Mouse (Mus musculus): Measurements from ENCODE around the gene Cul4a. TPM values are rescaled to one million over a fixed set of nuclear protein-coding genes. Genes with fewer than 3 reads are reported as not detected.
A peak's percentile ranks its signal among the peaks of the same experiment; 100 is the strongest.

The Cul4a gene
- total and polyA plus RNA-seq, 3 experiments: 35.0 to 76.0 (median 68.5) TPM

DNA sequence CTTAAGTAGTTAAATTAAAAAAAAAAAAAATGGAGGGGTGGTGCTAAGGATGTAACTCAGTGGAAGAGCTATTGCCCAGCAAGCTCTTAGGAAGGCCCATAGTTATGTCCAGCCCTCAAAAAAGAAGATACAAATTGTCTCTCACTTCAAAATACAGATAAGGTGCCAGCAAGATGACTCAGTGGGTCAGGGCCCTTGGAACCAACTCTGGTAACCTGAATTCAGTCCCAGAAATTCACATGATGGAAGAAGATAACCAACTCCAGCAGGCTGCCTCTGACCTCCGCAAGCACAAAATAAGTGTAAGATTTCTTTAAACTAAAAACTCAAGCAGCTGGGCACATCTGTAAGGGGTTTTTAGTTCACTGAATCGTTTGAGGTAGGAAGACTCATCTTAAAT lies 43.1 kb downstream of the Cul4a start:
- WGBS: 77% methylated on average over 2 of the region's 2 CpGs
- Histone ChIP-seq H3K79me2 (replicated peaks; ENCODE audit: control insufficient read depth, insufficient read depth, low read length) (no peaks in the 10 kb centered on the region), H3K27me3 (ENCODE audit: control insufficient read depth, insufficient read depth, low read length) (no peaks in the 10 kb centered on the region), H3K27ac (no peak overlapping the region), H3K4me1 (ENCODE audit: control insufficient read depth, insufficient read depth, low read length) (no peaks in the 10 kb centered on the region), H3K36me3 (ENCODE audit: control insufficient read depth, insufficient read depth, low read length) (no peaks in the 10 kb centered on the region), H3K9ac (ENCODE audit: low read depth, low read length) (no peak overlapping the region), H3K4me3 (no peak overlapping the region)
- intact Hi-C loops (cut with DNase I): no loop called here
- DNase-seq: no peak
- TF ChIP-seq EP300 (IDR thresholded peaks at IDR 0.05; ENCODE audit: insufficient read depth, low read depth, low read length) (no peak), POLR2A (IDR thresholded peaks at IDR 0.05; ENCODE audit: insufficient read depth, low read depth, low read length) (no peak), CTCF (IDR thresholded peaks at IDR 0.05) (no peak)

- no peaks in the 10 kb centered on the region for H3K36me3 ChIP-seq (ENCODE audit: control insufficient read depth, insufficient read depth, low read length)
- no peak overlapping the region for H3K27ac ChIP-seq
- H3K4me3 ChIP-seq: no peak overlapping the region
- TF ChIP-seq POLR2A (IDR thresholded peaks at IDR 0.05; ENCODE audit: insufficient read depth, low read depth, low read length) (no peak), EP300 (IDR thresholded peaks at IDR 0.05; ENCODE audit: insufficient read depth, low read depth, low read length) (no peak), CTCF (IDR thresholded peaks at IDR 0.05) (peak; percentile 38)
- intact Hi-C loops (cut with DNase I): no loop called here
- no peak for DNase-seq
- no peaks in the 10 kb centered on the region for H3K79me2 ChIP-seq (replicated peaks; ENCODE audit: control insufficient read depth, insufficient read depth, low read length)
- no peaks in the 10 kb centered on the region for H3K4me1 ChIP-seq (ENCODE audit: control insufficient read depth, insufficient read depth, low read length)
- no peaks in the 10 kb centered on the region for H3K27me3 ChIP-seq (ENCODE audit: control insufficient read depth, insufficient read depth, low read length)
- 98% methylated on average over 2 of the region's 2 CpGs for WGBS
- H3K9ac ChIP-seq (ENCODE audit: low read depth, low read length): no peak overlapping the region
Measured at GRCm38 (mm10) chr8:13149287-13149686, 43.9 kb downstream of the Cul4a start.

DNA sequence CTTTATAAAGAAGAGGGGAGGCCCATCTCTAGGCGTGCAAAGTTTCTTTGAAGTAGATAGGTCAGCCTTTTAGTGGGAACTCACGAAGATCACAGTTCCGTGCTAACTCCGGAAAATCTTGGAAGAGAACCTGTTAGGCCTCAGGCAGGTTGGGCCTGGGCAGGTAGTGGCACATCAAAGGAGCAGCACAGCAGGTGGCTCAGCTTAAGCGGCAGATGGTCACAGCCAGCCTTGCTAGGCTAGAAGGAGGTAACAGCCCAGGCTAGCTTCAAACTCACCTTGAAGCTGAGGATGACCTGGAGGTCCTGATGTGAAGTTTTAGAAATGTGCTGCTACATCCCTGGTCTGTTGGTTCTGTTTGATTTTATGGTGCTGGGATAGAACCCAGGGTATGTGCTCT lies 44.4 kb downstream of the Cul4a start:
- intact Hi-C loops (cut with DNase I): loop anchor here (10.0 kb wide), 1 partner anchor 55 kb away; the partner anchor contains the start of gene Grtp1
- H3K4me1 ChIP-seq (ENCODE audit: control insufficient read depth, insufficient read depth, low read length): no peaks in the 10 kb centered on the region
- H3K27me3 ChIP-seq (ENCODE audit: control insufficient read depth, insufficient read depth, low read length): no peaks in the 10 kb centered on the region
- no peak overlapping the region for H3K4me3 ChIP-seq
- no peaks in the 10 kb centered on the region for H3K79me2 ChIP-seq (replicated peaks; ENCODE audit: control insufficient read depth, insufficient read depth, low read length)
- WGBS: 74% methylated on average over 5 of the region's 5 CpGs
- DNase-seq: no peak
- no peak overlapping the region for H3K27ac ChIP-seq
- no peaks in the 10 kb centered on the region for H3K36me3 ChIP-seq (ENCODE audit: control insufficient read depth, insufficient read depth, low read length)
- TF ChIP-seq POLR2A (IDR thresholded peaks at IDR 0.05; ENCODE audit: insufficient read depth, low read depth, low read length): no peak
- TF ChIP-seq CTCF (IDR thresholded peaks at IDR 0.05): no peak
- TF ChIP-seq EP300 (IDR thresholded peaks at IDR 0.05; ENCODE audit: insufficient read depth, low read depth, low read length): no peak
- H3K9ac ChIP-seq (ENCODE audit: low read depth, low read length): no peak overlapping the region

DNA sequence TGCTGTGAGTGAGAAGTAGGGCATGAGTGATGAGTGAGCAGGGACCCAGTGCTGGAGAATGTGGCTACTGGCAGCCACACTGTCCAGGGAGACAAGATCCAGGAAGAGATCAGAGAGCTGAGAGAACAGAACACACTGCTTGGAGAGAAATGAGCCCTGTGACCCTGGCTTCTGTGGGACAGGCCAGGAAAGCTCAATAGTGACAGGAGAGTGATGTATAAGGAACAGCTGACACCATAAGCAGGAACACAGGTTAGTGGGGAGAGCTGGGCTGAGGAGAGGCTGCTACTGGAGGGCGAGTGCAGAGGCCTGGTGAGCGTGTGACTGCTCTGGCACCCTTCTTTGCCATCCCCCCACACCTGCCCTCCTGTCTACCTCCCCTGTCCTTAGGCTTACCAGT lies 45.5 kb downstream of the Cul4a start:
- TF ChIP-seq EP300 (IDR thresholded peaks at IDR 0.05; ENCODE audit: insufficient read depth, low read depth, low read length) (no peak), POLR2A (IDR thresholded peaks at IDR 0.05; ENCODE audit: insufficient read depth, low read depth, low read length) (no peak), CTCF (IDR thresholded peaks at IDR 0.05) (no peak)
- DNase-seq: no peak
- Histone ChIP-seq H3K9ac (ENCODE audit: low read depth, low read length) (no peak overlapping the region), H3K4me1 (ENCODE audit: control insufficient read depth, insufficient read depth, low read length) (no peaks in the 10 kb centered on the region; the same call in 1 of the 2 replicates), H3K36me3 (ENCODE audit: control insufficient read depth, insufficient read depth, low read length) (no peaks in the 10 kb centered on the region), H3K79me2 (replicated peaks; ENCODE audit: control insufficient read depth, insufficient read depth, low read length) (no peaks in the 10 kb centered on the region), H3K27ac (no peak overlapping the region), H3K4me3 (no peak overlapping the region), H3K27me3 (ENCODE audit: control insufficient read depth, insufficient read depth, low read length) (no peaks in the 10 kb centered on the region)
- intact Hi-C loops (cut with DNase I): loop anchor here (10.0 kb wide), 1 partner anchor 54 kb away; the partner anchor contains the start of gene Grtp1
- 85% methylated on average over 2 of the region's 2 CpGs for WGBS

GRCm38 (mm10) chr8:13154099-13154498 lies 48.7 kb downstream of the Cul4a start:
- 73% methylated on average over 9 of the region's 9 CpGs for WGBS
- no peak for DNase-seq
- H3K27ac ChIP-seq: no peak overlapping the region

GRCm38 (mm10) chr8:13155358-13155757 lies 49.9 kb downstream of the Cul4a start:
- 68% methylated on average over 9 of the region's 9 CpGs for WGBS
- no peak for DNase-seq
- intact Hi-C loops (cut with DNase I): loop anchor here (5.0 to 10.0 kb wide), 2 partner anchors 49 to 132 kb away; partner anchors contain the start of genes Dcun1d2, Grtp1 and Tmco3
- H3K9ac ChIP-seq (ENCODE audit: low read depth, low read length): no peak overlapping the region
- no peak overlapping the region; the same call in 1 of the 2 replicates for H3K27ac ChIP-seq
- peaks cover 4% of the 10 kb centered on the region for H3K36me3 ChIP-seq (ENCODE audit: control insufficient read depth, insufficient read depth, low read length)
- TF ChIP-seq POLR2A (IDR thresholded peaks at IDR 0.05; ENCODE audit: insufficient read depth, low read depth, low read length): no peak
- TF ChIP-seq CTCF (IDR thresholded peaks at IDR 0.05): no peak
- TF ChIP-seq EP300 (IDR thresholded peaks at IDR 0.05; ENCODE audit: insufficient read depth, low read depth, low read length): no peak
- no peak overlapping the region for H3K4me3 ChIP-seq
- peaks cover 4% of the 10 kb centered on the region for H3K4me1 ChIP-seq (ENCODE audit: control insufficient read depth, insufficient read depth, low read length)
- no peaks in the 10 kb centered on the region for H3K27me3 ChIP-seq (ENCODE audit: control insufficient read depth, insufficient read depth, low read length)
- H3K79me2 ChIP-seq (replicated peaks; ENCODE audit: control insufficient read depth, insufficient read depth, low read length): no peaks in the 10 kb centered on the region

More at GRCm38 (mm10) chr8:13154099-13154498, 48.7 kb downstream of the Cul4a start:
- Histone ChIP-seq H3K27me3 (ENCODE audit: control insufficient read depth, insufficient read depth, low read length) (no peaks in the 10 kb centered on the region), H3K9ac (ENCODE audit: low read depth, low read length) (no peak overlapping the region), H3K36me3 (ENCODE audit: control insufficient read depth, insufficient read depth, low read length) (no peaks in the 10 kb centered on the region), H3K4me1 (ENCODE audit: control insufficient read depth, insufficient read depth, low read length) (peaks cover 4% of the 10 kb centered on the region), H3K79me2 (replicated peaks; ENCODE audit: control insufficient read depth, insufficient read depth, low read length) (no peaks in the 10 kb centered on the region), H3K4me3 (no peak overlapping the region)
- intact Hi-C loops (cut with DNase I): loop anchor here (10.0 kb wide), 1 partner anchor 51 kb away; the partner anchor contains the start of gene Grtp1
- no peak for TF ChIP-seq EP300 (IDR thresholded peaks at IDR 0.05; ENCODE audit: insufficient read depth, low read depth, low read length)
- TF ChIP-seq CTCF (IDR thresholded peaks at IDR 0.05): no peak

Data from heart, adult 2 months (tissue).